Mouse (Mus musculus) left cerebral cortex, postnatal 25 days (tissue): ENCODE measurements at regions not wholly inside any gene's neighbourhood (a gene's known extent, or its start where the extent isn't known, plus 50 kb on each side); places are given as distances from the start of the nearest gene placed in this dataset.

Experiments used
- DNase-seq, 2 experiments: peaks; one replicate each; pipeline ENCODE4 v3.0.0; 2022; ENCODE audit warnings: low spot score in 2 of 2, mixed read lengths in 1 of 2
- intact Hi-C: fragments of 180-260 bp; cut with DNase I; formaldehyde crosslinking; loops from one replicate; pipeline ENCODE4 v1.15.1; 2025

DNA sequence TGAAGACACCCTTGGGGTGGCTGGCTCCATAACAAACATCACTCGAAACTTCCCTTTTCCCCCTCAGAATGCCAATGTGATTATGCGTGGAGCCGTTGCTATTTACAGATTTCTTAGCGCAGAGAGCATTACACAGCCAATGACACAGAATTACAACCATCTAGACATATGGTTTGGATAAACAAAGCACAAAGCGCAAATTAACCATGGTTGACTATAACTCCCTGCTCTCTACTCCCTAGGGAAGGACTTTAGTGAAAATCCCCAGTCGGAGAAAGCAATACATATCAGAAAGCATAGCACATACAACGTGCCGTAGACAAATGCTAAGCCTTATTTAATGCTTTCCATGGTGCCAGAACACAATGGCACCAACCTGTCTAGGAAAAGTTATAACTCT, 131.8 kb downstream of the Tshz3 start:
- no peak for DNase-seq
- intact Hi-C loops, result no loop called here

DNA sequence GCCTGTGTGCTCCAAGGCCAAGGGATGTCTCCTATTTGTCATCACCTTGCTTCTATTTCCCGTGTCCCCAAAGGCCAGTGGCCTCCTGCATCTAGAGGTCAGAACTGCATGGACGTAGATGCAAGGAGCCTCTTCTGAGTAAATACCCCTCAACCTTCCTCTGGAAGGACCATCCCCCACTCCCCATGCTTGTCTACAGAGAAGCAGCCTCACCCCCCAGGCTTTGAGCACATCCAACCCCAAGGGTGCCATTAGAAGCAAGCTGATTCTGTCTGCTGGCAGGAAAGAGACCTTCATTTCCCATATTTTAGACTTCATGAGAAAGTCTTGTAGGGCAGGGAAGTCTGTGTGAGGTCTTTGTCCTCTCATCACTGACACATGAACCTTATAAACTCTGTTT, 132.2 kb downstream of the Tshz3 start:
- no peak for DNase-seq
- intact Hi-C loops, result no loop called here

DNA sequence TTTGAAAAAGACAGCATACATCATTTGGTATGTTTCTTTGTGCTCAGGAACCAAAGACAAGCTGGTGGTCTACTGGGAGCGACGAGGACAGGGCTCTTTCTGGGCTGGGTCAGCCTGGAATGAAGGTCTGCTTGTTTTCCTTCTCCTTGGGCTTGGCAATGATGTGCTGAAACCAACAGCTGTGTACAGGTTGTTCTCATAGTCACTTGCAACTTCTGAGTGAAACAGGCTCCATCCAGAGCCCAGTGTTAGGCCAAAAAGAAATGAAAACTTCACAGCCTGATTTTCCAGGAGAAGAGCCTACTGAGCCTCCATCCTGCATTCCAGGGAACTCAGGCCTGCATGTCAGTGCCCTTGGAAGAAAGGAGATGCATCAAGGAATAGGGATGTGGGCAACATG, 150.4 kb downstream of the Tshz3 start:
- intact Hi-C loops, result no loop called here
- no peak for DNase-seq

DNA sequence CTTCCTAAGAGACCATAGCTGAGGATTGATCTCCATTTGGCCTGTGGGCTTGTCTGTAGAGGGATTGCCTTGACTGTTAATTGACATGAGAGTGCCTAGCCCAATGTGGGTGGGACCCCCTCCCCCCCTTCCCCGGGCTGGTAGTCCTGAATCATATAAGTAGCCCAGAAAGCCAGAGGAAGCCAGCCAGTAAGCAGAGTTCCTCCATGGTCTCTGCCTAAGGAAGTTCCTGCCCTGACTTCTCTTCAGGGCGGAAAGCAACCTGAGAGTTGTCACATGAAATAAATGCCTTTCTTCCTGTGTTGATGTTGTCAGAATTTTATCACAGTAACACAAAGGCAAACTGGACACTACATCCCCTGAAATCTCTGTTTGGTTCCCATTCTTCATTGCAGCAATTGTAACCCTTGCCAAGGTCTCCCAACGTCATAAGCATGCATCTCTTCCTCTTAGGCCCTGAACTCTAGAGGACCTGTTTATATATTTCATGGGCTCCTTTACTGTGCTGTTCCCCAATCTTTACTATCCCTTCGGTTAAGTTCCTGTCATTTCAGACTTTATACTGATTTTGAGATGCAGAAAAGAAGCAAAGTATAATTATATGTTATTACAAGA, 153.5 kb downstream of the Tshz3 start:
- DNase-seq, result no peak
- intact Hi-C loops, result no loop called here

DNA sequence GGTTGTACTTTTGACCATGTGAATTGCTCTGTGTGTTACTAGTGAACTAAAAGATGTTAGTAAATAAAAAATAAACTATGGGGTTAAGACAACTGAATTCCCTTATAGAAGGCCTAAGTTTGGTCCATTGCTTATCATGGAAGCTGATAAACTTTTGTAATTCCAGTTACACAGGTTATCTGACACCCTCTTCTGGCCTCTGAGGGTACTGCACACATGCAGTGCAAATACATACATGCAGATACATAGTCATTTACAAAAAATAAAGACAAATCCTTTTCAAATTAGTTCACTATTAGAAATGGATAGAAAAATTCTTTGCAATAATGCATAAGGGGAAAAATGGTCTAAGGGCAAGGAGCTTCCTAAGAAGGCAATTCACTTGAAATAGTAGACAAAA, 156.4 kb downstream of the Tshz3 start:
- DNase-seq, result no peak
- intact Hi-C loops, result no loop called here

DNA sequence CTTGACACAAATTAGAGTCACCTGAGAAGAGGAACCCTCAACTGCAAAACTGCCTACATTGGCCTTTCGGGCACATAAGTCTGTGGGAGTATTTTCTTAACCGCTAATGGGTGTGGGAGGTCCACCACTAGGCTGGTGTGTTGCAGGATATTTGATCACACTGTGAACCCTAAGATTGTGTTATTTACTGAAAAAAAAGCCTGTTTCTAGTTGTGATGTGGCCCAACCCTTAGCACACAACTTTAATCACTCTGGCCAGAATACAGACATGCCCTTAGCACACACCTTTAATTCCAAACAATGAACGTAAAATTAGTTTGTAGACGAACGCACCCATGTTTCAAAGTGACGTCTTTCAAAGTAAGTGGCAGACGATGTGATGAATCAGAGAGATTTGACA, 161.5 kb downstream of the Tshz3 start:
- no peak for DNase-seq
- intact Hi-C loops, result no loop called here

DNA sequence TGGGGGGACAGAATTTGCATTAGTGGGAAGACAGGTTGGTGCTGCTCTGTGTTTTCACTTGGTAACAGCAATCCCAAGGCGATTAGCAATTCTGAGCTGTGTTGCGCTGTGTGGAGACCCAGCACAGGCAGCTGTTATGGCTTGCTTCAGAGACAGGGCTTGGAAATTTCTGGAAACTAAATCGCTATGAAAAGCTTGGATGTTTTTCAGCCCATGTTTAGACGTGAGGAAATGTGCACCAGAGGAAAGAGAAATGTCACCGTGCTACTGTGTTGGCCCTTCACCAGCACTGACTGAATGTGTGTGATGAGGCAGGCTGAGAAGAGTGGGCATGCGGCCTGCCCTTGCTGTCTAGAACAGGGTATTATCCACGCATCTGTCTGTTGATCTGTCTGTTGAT, 164.6 kb downstream of the Tshz3 start:
- intact Hi-C loops, result loop anchor here (2.0 to 10.0 kb wide), 4 partner anchors 128 to 798 kb away; no protein-coding TSS in a partner anchor
- peak; percentile 13 to 56 for DNase-seq

DNA sequence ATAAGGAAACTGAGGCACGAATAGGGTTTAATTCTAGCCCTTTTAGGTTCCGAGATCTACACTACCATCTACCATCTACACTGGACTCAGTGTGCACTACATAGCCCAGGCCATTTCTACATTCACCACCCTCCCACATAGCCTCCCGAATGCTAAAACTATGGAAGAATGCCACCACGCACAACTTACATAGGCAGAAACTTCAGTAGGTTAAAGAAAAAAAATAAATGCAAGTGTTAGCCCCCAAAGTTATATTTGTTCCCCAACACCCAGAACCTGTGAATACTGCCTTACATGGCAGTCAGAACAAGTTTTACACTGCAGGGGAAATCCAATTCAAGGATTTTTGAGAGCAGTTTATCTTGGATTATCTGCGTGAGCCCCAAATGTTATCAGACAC, 165.8 kb downstream of the Tshz3 start:
- intact Hi-C loops, result loop anchor here (2.0 to 10.0 kb wide), 5 partner anchors 51 to 799 kb away; no protein-coding TSS in a partner anchor
- peak in 1 of 2 experiments; percentile 84 for DNase-seq

DNA sequence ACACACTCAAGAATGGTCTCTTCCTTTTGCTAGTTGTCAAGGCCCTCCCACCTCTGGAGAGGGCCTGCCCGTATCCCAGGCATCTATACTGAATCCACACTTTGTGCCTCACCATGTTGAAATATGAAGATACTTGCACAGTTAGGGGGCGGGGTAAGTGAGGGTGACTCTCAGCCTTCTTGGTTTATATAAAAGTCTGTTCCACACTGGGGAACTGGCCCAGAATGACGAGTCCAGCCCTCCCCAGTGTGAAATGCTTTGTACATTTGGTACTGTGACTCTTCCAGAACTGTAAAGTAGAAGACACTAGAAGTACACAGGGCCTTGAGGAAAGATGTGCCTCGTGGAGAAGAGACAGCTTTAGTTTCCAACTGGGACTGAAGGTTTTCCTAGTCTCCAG, 166.8 kb downstream of the Tshz3 start:
- intact Hi-C loops, result loop anchor here (2.0 to 10.0 kb wide), 4 partner anchors 50 to 800 kb away; no protein-coding TSS in a partner anchor
- peak; percentile 19 to 81 for DNase-seq

DNA sequence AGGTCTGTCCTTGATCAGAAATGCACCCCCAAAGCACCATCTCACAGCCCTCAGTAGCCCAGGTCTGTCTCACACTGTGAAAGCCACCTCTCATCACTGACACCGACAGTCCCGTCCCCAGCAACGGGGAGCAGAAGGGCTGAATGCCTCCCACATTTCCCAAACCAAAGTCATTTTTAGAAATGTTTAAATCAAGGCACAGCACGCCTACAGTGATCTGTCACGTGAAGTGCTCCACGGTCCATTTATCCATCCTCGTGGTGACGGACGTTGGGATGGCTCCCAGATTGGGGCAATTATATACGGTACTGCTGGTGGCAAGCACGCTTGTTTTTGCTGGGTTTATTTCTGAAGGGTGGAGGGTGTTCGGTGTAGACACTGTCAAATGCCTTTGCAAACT, 168.7 kb downstream of the Tshz3 start:
- intact Hi-C loops, result loop anchor here (2.0 to 10.0 kb wide), 4 partner anchors 132 to 802 kb away; partner anchors contain the start of gene Tshz3
- DNase-seq, result peak; percentile 52 to 88

DNA sequence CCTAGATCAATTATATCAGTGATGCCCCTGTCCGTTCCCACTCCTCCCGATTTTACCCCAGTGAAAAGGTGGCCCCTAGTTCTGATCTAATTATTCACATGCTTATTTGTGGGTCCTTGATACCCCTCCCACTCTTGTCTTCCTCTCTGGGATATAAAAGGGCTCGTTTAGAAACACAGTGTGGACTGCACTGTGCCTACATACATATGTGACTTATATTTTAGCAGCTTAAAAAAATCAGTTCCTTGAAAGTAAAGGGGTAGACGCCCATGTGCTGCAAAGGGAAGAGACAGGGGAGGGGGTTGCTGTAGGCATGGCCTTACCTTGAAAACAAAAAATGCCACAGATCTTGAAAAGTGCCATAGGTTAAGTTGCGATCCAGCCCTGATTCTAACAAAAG, 176.1 kb downstream of the Tshz3 start:
- intact Hi-C loops, result no loop called here
- DNase-seq, result peak in 1 of 2 experiments; percentile 30

DNA sequence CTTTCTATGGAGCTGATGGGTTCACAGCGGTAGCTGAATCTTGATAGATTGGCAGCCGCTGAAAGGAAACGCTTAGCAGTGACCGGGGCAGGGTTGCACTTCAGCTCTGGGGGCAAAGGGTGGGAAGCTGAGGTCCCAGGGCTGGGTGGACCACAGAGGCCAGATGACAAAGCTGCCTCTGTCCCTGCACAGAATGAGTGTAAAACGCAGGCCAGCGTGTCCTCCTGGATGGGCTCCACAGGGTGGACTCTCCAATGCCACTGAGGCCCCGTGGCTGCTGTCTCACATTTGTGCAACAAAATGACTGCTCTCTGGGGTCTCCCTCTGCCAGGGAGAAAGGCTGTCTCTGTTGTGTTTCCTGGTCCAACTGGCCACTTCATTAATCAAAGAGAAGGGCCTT, 179.8 kb downstream of the Tshz3 start:
- intact Hi-C loops, result no loop called here
- DNase-seq, result no peak

DNA sequence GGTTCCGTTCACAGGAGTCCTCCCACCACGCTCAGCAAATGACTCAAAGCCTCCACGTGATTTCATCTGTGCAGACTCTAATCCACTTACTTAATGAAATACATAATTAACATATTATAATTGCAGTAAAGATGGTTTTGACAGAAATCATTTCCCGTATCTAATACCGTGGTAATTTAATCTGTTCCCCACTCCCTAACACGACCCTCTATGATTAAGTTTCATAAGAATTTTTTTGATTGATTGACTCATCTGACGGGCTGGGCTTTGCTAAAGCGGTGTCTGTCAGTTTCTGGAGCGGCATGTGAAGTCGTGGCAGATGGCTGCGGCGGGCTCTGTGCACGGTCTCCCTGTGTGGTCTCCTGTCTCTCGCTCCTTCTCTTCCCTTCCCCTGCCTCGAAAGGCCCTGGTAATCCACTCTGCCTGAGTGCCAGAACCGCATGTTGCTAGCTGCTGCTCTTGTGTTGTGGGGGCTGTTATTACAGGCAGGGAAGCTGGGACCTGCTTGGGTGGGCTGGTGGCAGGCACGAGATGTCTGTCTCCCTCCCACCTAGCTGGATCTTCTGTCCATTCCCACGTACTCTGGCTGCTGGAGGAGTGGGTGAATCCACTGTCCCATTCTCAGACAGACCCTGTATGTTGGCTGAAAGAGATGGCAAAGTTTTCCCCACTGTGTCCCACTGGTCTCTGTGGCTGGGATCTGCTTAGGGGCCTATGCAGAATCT, 195.0 kb downstream of the Tshz3 start:
- intact Hi-C loops, result no loop called here
- DNase-seq, result peak; percentile 11 to 23

DNA sequence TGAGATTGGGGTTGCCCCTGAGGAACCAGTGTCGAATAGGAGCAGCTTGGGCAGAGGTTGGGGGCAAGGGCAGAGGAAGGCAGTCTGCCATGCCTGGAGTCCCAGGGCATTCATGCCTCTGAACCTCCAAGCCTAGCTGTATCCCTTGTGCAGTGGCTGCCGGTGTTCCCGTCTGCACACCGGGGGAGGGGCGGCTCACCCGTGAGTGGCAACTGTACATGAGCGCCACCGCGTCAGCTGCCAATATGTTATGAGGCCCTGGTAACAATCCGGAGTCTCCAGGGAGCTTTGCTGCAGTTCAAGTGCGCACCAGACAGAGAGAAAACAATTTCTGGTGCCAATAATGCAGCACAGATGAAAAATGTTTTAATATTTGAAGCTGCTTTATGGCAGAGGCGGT, 198.4 kb downstream of the Tshz3 start:
- intact Hi-C loops, result no loop called here
- no peak for DNase-seq

DNA sequence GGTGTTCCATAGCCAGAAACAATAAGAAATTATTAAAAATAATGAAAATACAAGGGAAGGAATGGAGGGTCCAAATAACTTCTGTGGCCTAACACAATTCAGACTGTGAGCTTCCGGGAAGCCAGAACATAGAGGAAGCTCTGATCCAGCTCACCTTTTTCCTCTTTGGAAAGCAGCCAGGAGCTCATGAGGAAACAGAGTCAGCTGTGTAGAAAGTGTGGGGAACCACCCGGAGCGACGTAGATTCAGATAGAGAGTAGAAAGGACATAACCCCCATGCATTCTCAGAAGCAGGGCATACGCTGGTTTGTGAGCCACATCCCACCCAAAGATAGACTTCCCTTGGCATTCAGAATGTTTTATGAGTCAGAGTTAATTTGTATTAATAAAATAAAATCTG, 203.6 kb downstream of the Tshz3 start:
- no peak for DNase-seq

DNA sequence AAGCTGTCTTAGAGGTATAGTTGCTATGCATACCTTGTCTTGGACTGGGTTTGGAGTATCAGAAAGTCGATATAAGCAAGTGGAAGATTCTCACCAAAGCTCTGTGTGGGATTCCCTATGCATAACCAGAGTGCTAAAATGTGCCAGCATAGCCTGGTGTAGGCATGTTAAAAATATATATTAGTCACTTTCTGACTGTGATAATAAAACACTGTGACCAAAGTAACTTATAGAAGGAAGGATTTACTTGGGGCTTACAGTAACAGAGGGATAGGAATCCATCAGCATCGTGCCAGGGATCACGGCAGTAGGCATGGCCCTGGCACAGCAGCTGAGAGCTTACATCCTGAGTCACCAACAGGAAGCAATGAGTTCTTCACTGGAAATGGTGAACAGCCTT, 215.4 kb downstream of the Tshz3 start:
- intact Hi-C loops, result loop anchor here (5.0 to 10.0 kb wide), 3 partner anchors 216 to 859 kb away; partner anchors contain the start of gene Tshz3
- DNase-seq, result peak in 1 of 2 experiments; percentile 72

More for the DNA sequence above, 203.6 kb downstream of the Tshz3 start:
- intact Hi-C loops, result no loop called here

DNA sequence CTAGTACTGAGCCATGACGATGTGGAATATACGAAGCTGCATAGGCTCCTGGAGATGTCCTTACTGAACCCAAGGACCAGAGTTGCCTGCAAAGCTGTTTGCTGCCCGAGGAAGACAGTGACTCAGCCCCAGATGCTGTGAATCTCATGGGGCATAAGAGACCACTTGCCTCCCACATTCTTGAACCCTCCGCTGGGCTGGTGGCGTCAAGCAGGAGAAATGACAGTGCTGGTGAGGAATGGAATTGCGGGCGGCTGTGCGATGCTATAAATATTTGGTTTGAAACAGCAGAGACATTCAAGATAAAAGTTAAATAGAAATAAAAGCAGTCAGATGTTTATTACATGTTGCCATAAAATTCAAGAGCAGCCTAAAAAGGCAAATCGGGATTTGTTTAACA, 216.3 kb downstream of the Tshz3 start:
- intact Hi-C loops, result loop anchor here (2.0 to 10.0 kb wide), 4 partner anchors 49 to 859 kb away; partner anchors contain the start of gene Tshz3
- peak; percentile 38 to 70 for DNase-seq

DNA sequence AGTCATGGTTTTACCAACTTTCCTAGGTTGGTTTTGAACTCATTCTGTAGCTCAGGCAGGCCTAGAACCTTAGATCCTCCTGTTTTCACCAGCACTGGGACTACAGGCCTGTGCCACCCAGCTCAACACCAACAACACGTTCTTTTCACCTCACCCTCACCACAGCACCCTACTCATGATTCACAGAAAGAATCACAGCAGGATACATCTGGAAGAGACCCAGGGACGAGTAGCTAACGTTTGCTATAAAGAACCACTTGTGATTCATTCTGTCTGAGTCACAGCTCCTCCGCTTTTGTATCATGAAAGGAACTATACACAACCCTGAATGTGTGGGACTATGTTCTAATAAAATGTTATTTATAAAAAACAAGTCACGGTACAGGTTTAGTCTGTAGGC, 217.3 kb downstream of the Tshz3 start:
- peak; percentile 35 to 82 for DNase-seq
- intact Hi-C loops, result loop anchor here (2.0 to 10.0 kb wide), 2 partner anchors 50 to 860 kb away; no protein-coding TSS in a partner anchor

DNA sequence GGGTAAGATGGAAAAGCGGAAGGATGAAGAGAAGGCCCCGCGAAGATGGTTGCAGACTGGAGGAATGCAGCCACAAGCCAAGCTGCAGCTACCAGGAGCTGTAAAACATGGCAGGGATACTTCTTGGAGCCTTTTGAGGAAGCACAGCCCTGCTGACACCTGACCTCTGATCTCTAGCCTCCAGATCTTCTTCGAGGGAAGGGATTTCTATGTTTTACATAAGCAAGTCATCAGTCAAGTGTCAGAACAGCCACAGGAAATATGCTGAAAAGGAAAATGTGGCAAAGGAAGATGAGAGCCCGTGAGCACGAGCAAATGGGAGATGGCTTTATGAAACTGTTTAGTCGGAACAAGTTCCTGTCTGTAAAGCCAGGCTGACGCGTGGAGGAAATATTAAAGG, 219.1 kb downstream of the Tshz3 start:
- intact Hi-C loops, result loop anchor here (10.0 kb wide), 1 partner anchor 862 kb away; no protein-coding TSS in a partner anchor
- DNase-seq, result no peak

DNA sequence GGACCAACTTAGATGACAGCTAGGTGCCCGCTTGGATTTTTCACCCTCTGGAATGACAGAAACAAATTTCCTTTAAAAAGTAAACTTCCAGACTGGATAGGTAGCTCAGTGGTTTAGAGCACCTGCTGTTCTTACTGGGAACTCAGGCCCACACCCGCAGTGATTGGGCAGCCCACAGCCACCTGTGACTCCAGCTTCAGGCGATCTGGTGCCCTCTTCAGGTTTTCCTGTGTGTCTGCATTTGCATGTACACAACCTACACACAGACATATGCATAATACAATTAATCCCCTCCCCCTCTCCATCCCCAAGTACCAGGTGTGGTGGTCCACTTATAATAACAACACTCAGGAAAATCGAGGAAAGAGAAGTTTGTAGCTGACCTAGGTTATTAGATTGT, 221.5 kb downstream of the Tshz3 start:
- intact Hi-C loops, result loop anchor here (10.0 kb wide), 1 partner anchor 865 kb away; no protein-coding TSS in a partner anchor
- DNase-seq, result no peak

DNA sequence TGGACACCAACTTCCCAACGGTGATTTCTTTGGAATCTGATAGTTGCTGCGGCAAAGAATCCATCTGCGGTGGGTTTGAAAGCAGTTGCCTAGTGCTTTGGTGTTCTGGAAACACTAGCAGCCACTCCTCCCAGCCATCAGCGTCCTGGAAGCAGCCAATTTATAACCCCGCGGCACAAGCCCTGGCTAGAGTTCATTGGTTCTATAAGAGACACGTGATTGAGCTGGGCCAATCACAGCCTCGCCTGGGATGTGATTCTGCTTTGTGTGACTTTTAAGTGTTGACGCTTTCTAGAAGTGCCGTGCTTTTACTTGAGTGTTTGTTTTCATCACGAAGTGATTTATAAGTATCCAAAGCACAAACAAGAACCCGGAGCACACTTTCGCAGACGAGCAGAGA, 223.1 kb downstream of the Tshz3 start:
- no peak for DNase-seq
- intact Hi-C loops, result no loop called here
